Mouse (Mus musculus): ENCODE measurements around the gene Ndufa12. TPM values are rescaled to one million over a fixed set of nuclear protein-coding genes. Genes with fewer than 3 reads are reported as not detected.

Ndufa12 gene
- polyA plus RNA-seq, 1 experiment: 406 TPM

GRCm38 (mm10) chr10:94165426-94165825 lies 33.1 kb upstream of the Ndufa12 start:
- H3K4me2 ChIP-seq (ENCODE audit: low read depth): no peak overlapping the region
- no peaks in the 10 kb centered on the region for H3K27me3 ChIP-seq (ENCODE audit: control insufficient read depth, insufficient read depth, insufficient read length)
- no peaks in the 10 kb centered on the region for H3K79me2 ChIP-seq (ENCODE audit: control insufficient read depth, insufficient read depth)
- peaks cover 53% of the 10 kb centered on the region for H3K36me3 ChIP-seq (ENCODE audit: control insufficient read depth, insufficient read depth)
- H3K4me3 ChIP-seq: no peak overlapping the region
- TF ChIP-seq SRF (IDR thresholded peaks at IDR 0.05; ENCODE audit: control insufficient read depth, insufficient read length, low read depth) (no peak), MYOD1 (IDR thresholded peaks at IDR 0.05; ENCODE audit: control insufficient read depth in 1 of 3, insufficient read length in 2 of 3, low read depth in 2 of 3) (no peak), TCF12 (IDR thresholded peaks at IDR 0.05; ENCODE audit: insufficient read depth, poor library complexity, severe bottlenecking) (no peak), MAX (IDR thresholded peaks at IDR 0.05; ENCODE audit: low read depth) (no peak), USF1 (IDR thresholded peaks at IDR 0.05; ENCODE audit: low read depth) (no peak), MYOG (IDR thresholded peaks at IDR 0.05; ENCODE audit: control insufficient read depth in 1 of 3, insufficient read depth in 1 of 3, insufficient read length in 2 of 3, low read depth in 2 of 3) (no peak), CEBPB (IDR thresholded peaks at IDR 0.05; ENCODE audit: insufficient read depth, poor library complexity, severe bottlenecking) (no peak), REST (IDR thresholded peaks at IDR 0.05; ENCODE audit: insufficient read depth, insufficient read length) (no peak)
- no peak overlapping the region for H3ac ChIP-seq (ENCODE audit: control insufficient read depth, insufficient read length)

- Histone ChIP-seq H3K36me3 (ENCODE audit: control insufficient read depth, insufficient read depth) (peaks cover 49% of the 10 kb centered on the region), H3K79me2 (ENCODE audit: control insufficient read depth, insufficient read depth) (no peaks in the 10 kb centered on the region), H3ac (ENCODE audit: control insufficient read depth, insufficient read length) (no peak overlapping the region), H3K27me3 (ENCODE audit: control insufficient read depth, insufficient read depth, insufficient read length) (no peaks in the 10 kb centered on the region), H3K4me3 (no peak overlapping the region), H3K4me2 (ENCODE audit: low read depth) (no peak overlapping the region)
- TF ChIP-seq TCF12 (IDR thresholded peaks at IDR 0.05; ENCODE audit: insufficient read depth, poor library complexity, severe bottlenecking) (no peak), POLR2A (IDR thresholded peaks at IDR 0.05; ENCODE audit: insufficient read length, low read depth) (no peak), CEBPB (IDR thresholded peaks at IDR 0.05; ENCODE audit: insufficient read depth, poor library complexity, severe bottlenecking) (no peak), TCF3 (IDR thresholded peaks at IDR 0.05; ENCODE audit: insufficient read length, low read depth) (no peak), REST (IDR thresholded peaks at IDR 0.05; ENCODE audit: insufficient read depth, insufficient read length) (no peak), MAX (IDR thresholded peaks at IDR 0.05; ENCODE audit: low read depth) (no peak), SRF (IDR thresholded peaks at IDR 0.05; ENCODE audit: control insufficient read depth, insufficient read length, low read depth) (no peak), USF1 (IDR thresholded peaks at IDR 0.05; ENCODE audit: low read depth) (no peak), E2F4 (IDR thresholded peaks at IDR 0.05; ENCODE audit: insufficient read depth) (no peak), MYOD1 (IDR thresholded peaks at IDR 0.05; ENCODE audit: control insufficient read depth in 1 of 3, insufficient read length in 2 of 3, low read depth in 2 of 3) (no peak), POLR2AphosphoS2 (IDR thresholded peaks at IDR 0.05; ENCODE audit: insufficient read length, low read depth) (no peak), MYOG (IDR thresholded peaks at IDR 0.05; ENCODE audit: control insufficient read depth in 1 of 3, insufficient read depth in 1 of 3, insufficient read length in 2 of 3, low read depth in 2 of 3) (no peak)
Observed at GRCm38 (mm10) chr10:94167051-94167750, 31.3 kb upstream of the Ndufa12 start.

GRCm38 (mm10) chr10:94171440-94172130 lies 26.9 kb upstream of the Ndufa12 start:
- H3K27me3 ChIP-seq (ENCODE audit: control insufficient read depth, insufficient read depth, insufficient read length): no peaks in the 10 kb centered on the region
- H3K79me2 ChIP-seq (ENCODE audit: control insufficient read depth, insufficient read depth): no peaks in the 10 kb centered on the region
- no peak for TF ChIP-seq POLR2A (IDR thresholded peaks at IDR 0.05; ENCODE audit: insufficient read length, low read depth)
- no peak for TF ChIP-seq E2F4 (IDR thresholded peaks at IDR 0.05; ENCODE audit: insufficient read depth)
- no peak for TF ChIP-seq POLR2AphosphoS2 (IDR thresholded peaks at IDR 0.05; ENCODE audit: insufficient read length, low read depth)
- no peak for TF ChIP-seq TCF3 (IDR thresholded peaks at IDR 0.05; ENCODE audit: insufficient read length, low read depth)
- TF ChIP-seq MYOD1 (IDR thresholded peaks at IDR 0.05; ENCODE audit: control insufficient read depth in 1 of 3, insufficient read length in 2 of 3, low read depth in 2 of 3): no peak
- no peak for TF ChIP-seq REST (IDR thresholded peaks at IDR 0.05; ENCODE audit: insufficient read depth, insufficient read length)
- TF ChIP-seq TCF12 (IDR thresholded peaks at IDR 0.05; ENCODE audit: insufficient read depth, poor library complexity, severe bottlenecking): no peak
- no peak for TF ChIP-seq SRF (IDR thresholded peaks at IDR 0.05; ENCODE audit: control insufficient read depth, insufficient read length, low read depth)
- no peak for TF ChIP-seq MAX (IDR thresholded peaks at IDR 0.05; ENCODE audit: low read depth)
- TF ChIP-seq CEBPB (IDR thresholded peaks at IDR 0.05; ENCODE audit: insufficient read depth, poor library complexity, severe bottlenecking): no peak
- TF ChIP-seq USF1 (IDR thresholded peaks at IDR 0.05; ENCODE audit: low read depth): no peak
- no peak for TF ChIP-seq MYOG (IDR thresholded peaks at IDR 0.05; ENCODE audit: control insufficient read depth in 1 of 3, insufficient read depth in 1 of 3, insufficient read length in 2 of 3, low read depth in 2 of 3)
- H3K4me2 ChIP-seq (ENCODE audit: low read depth): no peak overlapping the region
- no peak overlapping the region for H3ac ChIP-seq (ENCODE audit: control insufficient read depth, insufficient read length)
- peaks cover 41% of the 10 kb centered on the region for H3K36me3 ChIP-seq (ENCODE audit: control insufficient read depth, insufficient read depth)
- H3K4me3 ChIP-seq: no peak overlapping the region

GRCm38 (mm10) chr10:94172137-94172536 lies 26.4 kb upstream of the Ndufa12 start:
- Histone ChIP-seq H3K36me3 (ENCODE audit: control insufficient read depth, insufficient read depth) (peaks cover 42% of the 10 kb centered on the region), H3K27me3 (ENCODE audit: control insufficient read depth, insufficient read depth, insufficient read length) (no peaks in the 10 kb centered on the region), H3K79me2 (ENCODE audit: control insufficient read depth, insufficient read depth) (no peaks in the 10 kb centered on the region), H3K4me2 (ENCODE audit: low read depth) (no peak overlapping the region), H3ac (ENCODE audit: control insufficient read depth, insufficient read length) (no peak overlapping the region), H3K4me3 (no peak overlapping the region)
- TF ChIP-seq E2F4 (IDR thresholded peaks at IDR 0.05; ENCODE audit: insufficient read depth) (no peak), POLR2AphosphoS2 (IDR thresholded peaks at IDR 0.05; ENCODE audit: insufficient read length, low read depth) (no peak), MAX (IDR thresholded peaks at IDR 0.05; ENCODE audit: low read depth) (no peak), TCF12 (IDR thresholded peaks at IDR 0.05; ENCODE audit: insufficient read depth, poor library complexity, severe bottlenecking) (no peak), MYOG (IDR thresholded peaks at IDR 0.05; ENCODE audit: control insufficient read depth in 1 of 3, insufficient read depth in 1 of 3, insufficient read length in 2 of 3, low read depth in 2 of 3) (no peak), MYOD1 (IDR thresholded peaks at IDR 0.05; ENCODE audit: control insufficient read depth in 1 of 3, insufficient read length in 2 of 3, low read depth in 2 of 3) (no peak), TCF3 (IDR thresholded peaks at IDR 0.05; ENCODE audit: insufficient read length, low read depth) (no peak), POLR2A (IDR thresholded peaks at IDR 0.05; ENCODE audit: insufficient read length, low read depth) (no peak), SRF (IDR thresholded peaks at IDR 0.05; ENCODE audit: control insufficient read depth, insufficient read length, low read depth) (no peak), CEBPB (IDR thresholded peaks at IDR 0.05; ENCODE audit: insufficient read depth, poor library complexity, severe bottlenecking) (no peak), REST (IDR thresholded peaks at IDR 0.05; ENCODE audit: insufficient read depth, insufficient read length) (no peak)

Data from myocyte (in vitro differentiated cells).